Mouse (Mus musculus): ENCODE measurements around the gene Tmem132e.

Tmem132e gene

GRCm38 (mm10) chr11:82434091-82434831 is 45.6 kb downstream of the Tmem132e start:
- no peak for DNase-seq

DNA sequence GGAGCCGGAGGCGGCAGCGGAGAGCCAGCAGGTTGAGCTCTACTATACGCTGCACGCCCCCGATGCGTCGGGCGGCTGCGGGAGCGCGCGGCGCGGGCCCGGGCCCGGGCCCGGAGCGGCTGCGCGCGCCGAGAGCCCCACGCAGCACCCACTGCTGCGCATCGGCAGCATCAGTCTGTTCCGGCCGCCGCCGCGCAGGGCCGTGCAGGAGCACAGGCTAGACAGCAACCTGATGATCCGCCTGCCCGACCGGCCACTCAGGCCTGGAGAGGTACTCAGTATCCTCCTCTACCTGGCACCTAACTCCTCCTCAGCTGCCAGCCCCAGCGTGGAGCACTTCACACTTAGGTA is 46.1 kb downstream of the Tmem132e start:
- DNase-seq = no peak

DNA sequence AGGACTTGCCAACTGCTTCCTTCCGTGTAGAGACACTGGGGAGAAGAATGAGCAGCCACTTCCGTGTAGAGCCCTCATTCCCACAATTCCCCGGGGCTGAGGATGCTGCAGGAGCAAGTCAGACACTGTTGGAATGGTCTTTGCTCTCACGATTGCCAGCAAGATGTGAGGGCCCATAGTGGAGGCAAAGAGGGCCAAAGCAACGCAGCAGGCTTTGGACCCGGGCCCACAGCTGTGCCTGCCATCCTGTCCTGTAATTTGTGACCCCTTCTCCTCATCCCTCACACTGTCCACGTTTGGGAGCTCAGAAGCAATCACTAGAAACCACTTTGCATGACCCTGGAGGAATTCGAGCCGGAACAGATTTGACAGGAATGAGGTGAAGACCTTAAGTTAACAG is 59.8 kb downstream of the Tmem132e start:
- DNase-seq = no peak

DNA sequence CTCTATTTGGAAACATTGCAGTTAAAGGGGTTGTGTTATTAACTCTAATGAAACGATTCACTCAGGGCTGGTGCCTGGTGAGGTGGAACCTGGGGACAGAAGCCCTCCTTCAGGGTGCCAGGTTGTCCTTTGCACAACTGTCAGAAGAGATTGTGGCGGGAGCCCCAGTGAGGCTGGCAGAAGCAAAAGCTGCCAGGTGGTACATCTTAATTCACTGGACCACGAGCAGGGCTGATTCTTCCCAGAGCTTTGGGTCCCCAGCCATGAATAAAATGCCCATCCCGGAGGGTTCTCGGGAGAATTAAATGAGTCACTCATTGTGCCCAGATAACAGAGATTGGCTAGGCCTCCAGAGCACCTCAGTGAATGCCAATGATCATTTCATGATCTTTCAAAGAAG is 63.8 kb downstream of the Tmem132e start:
- no peak for DNase-seq

- peak; percentile 10 for DNase-seq
Measured at GRCm38 (mm10) chr11:82453230-82453629, 64.5 kb downstream of the Tmem132e start.

DNA sequence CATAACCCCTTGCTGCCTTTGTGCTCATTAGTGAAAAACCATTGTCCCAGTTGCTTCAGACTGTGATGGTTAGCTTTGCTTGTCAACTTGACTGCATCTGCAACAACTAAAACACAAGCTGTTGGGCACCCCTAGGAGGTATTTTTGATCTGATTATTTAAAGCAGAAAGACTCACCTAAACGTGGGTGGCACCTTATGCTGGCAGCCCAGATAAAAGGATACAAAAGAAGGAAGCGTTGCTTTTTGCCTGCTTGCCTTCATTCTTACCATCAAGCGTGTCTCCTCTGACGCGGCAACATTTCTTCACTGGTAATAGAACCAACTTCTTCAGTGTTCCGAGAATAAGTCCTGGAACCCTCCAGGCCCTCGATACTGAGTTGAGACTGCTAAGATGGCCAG is 72.6 kb downstream of the Tmem132e start:
- DNase-seq = no peak

GRCm38 (mm10) chr11:82465536-82465935 is 76.8 kb downstream of the Tmem132e start:
- DNase-seq = no peak

DNA sequence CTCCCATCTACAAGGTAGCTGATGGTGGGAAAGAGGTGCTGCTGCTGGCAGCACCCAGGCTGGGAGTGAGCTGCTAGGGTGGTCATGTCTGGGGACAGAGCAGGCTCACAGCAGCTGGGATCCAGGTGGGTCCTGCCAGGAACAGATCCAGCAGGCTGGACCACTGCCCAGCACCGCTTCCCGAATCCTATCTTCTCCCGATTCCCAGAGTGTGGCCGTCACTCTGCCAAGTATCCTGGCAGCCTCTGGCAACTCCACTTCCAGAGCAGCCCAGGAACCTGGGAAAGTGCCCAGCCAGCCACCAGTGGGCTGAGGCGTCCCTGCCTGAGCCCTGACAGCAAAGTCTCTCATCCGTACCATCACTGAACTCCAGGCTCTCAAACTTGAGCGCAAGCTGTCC is 78.5 kb downstream of the Tmem132e start:
- DNase-seq = peak; percentile 74

DNA sequence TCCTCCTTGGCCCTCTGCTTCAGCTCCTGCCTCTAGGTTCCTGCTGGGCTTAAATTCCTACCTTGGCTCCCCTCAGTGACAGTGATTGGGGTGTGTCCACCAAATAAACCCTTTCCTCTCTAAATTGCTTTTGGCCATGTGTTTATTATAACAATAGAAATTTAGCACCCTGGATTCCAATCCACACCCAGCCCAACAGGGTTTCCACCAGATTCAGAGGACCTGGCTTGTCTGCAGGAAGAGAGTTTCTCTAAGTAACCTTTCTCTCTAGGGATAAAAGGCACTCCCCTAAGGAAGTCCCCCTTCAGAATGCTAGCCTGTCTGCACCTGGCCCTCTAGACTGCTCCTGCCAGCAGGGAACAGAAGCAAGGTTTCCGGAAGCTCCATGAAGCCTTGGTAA is 82.4 kb downstream of the Tmem132e start:
- DNase-seq = no peak

DNA sequence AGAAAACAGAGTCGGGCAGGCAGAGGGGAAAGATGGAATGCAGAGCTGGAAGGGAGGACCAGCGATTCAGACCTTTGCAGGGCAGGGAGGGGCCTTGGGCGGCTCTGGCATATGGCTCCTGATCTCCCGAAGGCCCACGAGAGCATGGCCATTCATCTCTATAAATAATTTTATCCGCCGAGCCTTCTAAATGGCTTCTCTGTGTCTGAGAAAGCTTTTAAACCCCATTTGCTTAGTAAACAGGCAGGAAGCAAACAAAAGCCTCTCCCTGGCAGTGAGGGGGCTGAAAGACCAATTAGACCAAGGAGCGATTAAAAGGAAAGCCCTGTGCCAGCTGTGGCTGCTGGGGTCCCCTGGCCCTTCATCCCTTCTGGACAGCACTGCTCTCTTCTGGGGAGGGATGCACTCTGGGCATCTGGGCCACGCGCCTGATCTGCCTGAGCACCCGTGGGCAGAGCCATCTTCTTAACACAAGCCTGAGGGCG is 84.5 kb downstream of the Tmem132e start:
- DNase-seq = no peak

DNA sequence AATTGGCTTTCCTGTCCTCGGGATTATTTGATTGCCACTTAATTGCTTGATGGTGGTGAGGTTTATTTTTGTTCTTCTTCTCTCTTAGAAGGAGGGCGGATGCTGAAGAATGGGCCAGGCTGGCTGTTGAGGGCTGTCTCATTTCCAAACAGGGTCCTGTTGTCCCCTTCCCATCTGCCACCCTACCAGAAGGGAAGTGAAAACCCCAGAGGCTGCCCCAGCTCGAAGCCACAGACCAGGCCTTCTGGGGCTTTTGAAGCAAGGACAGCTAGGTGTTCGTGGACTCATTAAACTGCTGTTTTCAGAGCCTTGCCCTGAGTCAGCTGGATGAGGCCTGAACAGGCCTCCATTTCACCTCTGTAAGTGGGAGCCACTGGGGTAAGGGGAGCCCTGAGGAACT is 87.4 kb downstream of the Tmem132e start:
- DNase-seq = no peak

DNA sequence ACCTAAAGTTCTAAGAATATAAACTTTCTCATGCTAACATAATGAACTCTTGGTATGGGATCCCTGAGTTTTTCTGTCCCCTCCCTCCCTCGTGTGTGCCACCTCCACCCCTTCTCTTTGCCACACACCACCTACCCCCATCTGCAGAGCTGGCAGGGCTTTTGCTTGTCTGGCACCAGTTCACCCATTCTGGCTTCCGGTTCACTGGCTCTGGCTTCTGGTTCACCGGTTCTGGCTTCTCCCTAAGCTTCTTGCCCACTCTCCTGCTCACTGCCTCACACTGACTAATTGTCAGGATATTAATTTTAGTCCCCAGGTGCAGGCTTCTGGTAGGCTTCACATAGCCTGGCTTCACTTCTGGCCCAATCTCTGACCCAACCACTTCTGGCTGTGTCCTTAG is 88.7 kb downstream of the Tmem132e start:
- no peak for DNase-seq

DNA sequence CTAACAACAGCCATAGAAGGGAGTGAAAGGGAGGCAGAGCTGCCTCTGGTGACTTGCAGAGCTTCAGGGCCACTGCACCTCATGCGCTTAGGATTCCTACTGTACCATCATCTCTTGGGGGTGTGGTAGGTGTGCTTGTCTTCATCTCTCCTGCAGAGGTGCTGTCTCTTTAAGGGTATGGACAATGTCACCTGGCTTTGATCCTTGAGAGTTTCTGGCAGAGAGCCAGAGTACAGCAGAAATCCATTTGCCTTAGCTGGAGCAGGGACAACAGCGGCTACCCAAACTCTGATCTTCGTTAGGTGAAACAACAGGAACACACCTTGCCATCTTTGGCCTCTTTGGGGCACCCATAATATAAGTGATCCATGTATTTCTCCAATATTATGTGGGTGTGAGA is 92.2 kb downstream of the Tmem132e start:
- peak; percentile 23 for DNase-seq

- DNase-seq = no peak
Measured at GRCm38 (mm10) chr11:82487359-82488086, 98.8 kb downstream of the Tmem132e start.

GRCm38 (mm10) chr11:82490896-82491295 is 102.2 kb downstream of the Tmem132e start:
- DNase-seq = no peak
